Mouse (Mus musculus) liver, embryonic 13.5 days (tissue): ENCODE results near the gene Grk3. TPM values are rescaled to one million over a fixed set of nuclear protein-coding genes. Genes with fewer than 3 reads are reported as not detected.

ENCODE experiments used
- ATAC-seq: fragments of 200-750 bp; cut with Nextera tagmentation; 2 replicates; pipeline ENCODE4 v1.8.0; 2017; ENCODE audit warnings: low read depth, mild to moderate bottlenecking, moderate number of reproducible peaks, moderate library complexity
- DNase-seq: peaks from one replicate; pipeline ENCODE4 v3.0.0; 2022
- H3K27ac ChIP-seq: fragments of 300-500 bp; sonication (generic); 2 replicates; pipeline ENCODE4 v1.5.1; 2015; ENCODE audit warnings: moderate library complexity, mild to moderate bottlenecking, inconsistent platforms
- H3K27me3 ChIP-seq: fragments of 300-500 bp; sonication (generic); 2 replicates; pipeline ENCODE4 v1.6.1; 2015; ENCODE audit warnings: mild to moderate bottlenecking, inconsistent platforms
- H3K36me3 ChIP-seq: fragments of 300-500 bp; sonication (generic); 2 replicates; pipeline ENCODE4 v1.6.1; 2015; ENCODE audit warnings: mild to moderate bottlenecking, inconsistent platforms
- H3K4me1 ChIP-seq: fragments of 300-500 bp; sonication (generic); replicated peaks from 2 replicates; pipeline ENCODE4 v1.6.1; 2015; ENCODE audit warnings: inconsistent platforms
- H3K4me2 ChIP-seq: fragments of 300-500 bp; sonication (generic); 2 replicates; pipeline ENCODE4 v1.6.1; 2015; ENCODE audit warnings: inconsistent platforms, mild to moderate bottlenecking, moderate library complexity
- H3K4me3 ChIP-seq: fragments of 300-500 bp; sonication (generic); replicated peaks from 2 replicates; pipeline ENCODE4 v1.5.1; 2015; ENCODE audit warnings: mild to moderate bottlenecking, inconsistent platforms
- H3K9ac ChIP-seq: fragments of 300-500 bp; sonication (generic); 2 replicates; pipeline ENCODE4 v1.6.1; 2015; ENCODE audit warnings: mild to moderate bottlenecking, inconsistent platforms
- H3K9me3 ChIP-seq: fragments of 300-500 bp; sonication (generic); replicated peaks from 2 replicates; pipeline ENCODE4 v1.6.1; 2016; ENCODE audit warnings: inconsistent platforms
- whole genome bisulfite sequencing: fragments of 180-500 bp; shearing (Covaris S2); methylation state at CpG from one replicate; pipeline ENCODE4 v1.1.7; 2015; ENCODE audit not compliant: insufficient replicate concordance; 5-methylcytosine and 5-hydroxymethylcytosine counted together
- polyA plus RNA-seq: library from polyadenylated mRNA; unstranded; fragments of >200 nt; fragmentation: Nextera tagmentation; extraction: Ambion mirVana; gene quantifications from 2 replicates; pipeline ENCODE4 v1.2.1, GENCODE M21; 2015

Gene Grk3
- polyA plus RNA-seq, 1 experiment from 2014 or later = 1.7 TPM

GRCm38 (mm10) chr5:112963495-112963894 is 52.1 kb downstream of the Grk3 start:
- 50% methylated on average over 4 of the region's 4 CpGs for WGBS
- ATAC-seq (no peak), DNase-seq (no peak)
- H3K9me3 ChIP-seq = no peaks in the 10 kb centered on the region
- no peak overlapping the region for H3K9ac ChIP-seq
- H3K4me2 ChIP-seq = no peak overlapping the region
- no peaks in the 10 kb centered on the region for H3K36me3 ChIP-seq
- no peak overlapping the region for H3K27ac ChIP-seq
- H3K4me1 ChIP-seq = no peaks in the 10 kb centered on the region; the same call in 1 of the 2 replicates
- H3K4me3 ChIP-seq = no peak overlapping the region
- H3K27me3 ChIP-seq = no peaks in the 10 kb centered on the region

- no peak for DNase-seq
- Histone ChIP-seq H3K27me3 (no peaks in the 10 kb centered on the region), H3K4me1 (peaks cover 2% of the 10 kb centered on the region), H3K9me3 (no peaks in the 10 kb centered on the region), H3K4me2 (no peak overlapping the region), H3K27ac (no peak overlapping the region), H3K4me3 (no peak overlapping the region), H3K9ac (no peak overlapping the region), H3K36me3 (no peaks in the 10 kb centered on the region)
- ATAC-seq = no peak
- 62% methylated on average over 6 of the region's 6 CpGs for WGBS
Observed at GRCm38 (mm10) chr5:112962166-112962565, 53.4 kb downstream of the Grk3 start.

GRCm38 (mm10) chr5:112960911-112961310 is 54.7 kb downstream of the Grk3 start:
- H3K9me3 ChIP-seq = no peaks in the 10 kb centered on the region
- WGBS = 44% methylated on average over 3 of the region's 3 CpGs
- H3K4me1 ChIP-seq = peaks cover 4% of the 10 kb centered on the region
- H3K27me3 ChIP-seq = no peaks in the 10 kb centered on the region
- no peak overlapping the region for H3K4me3 ChIP-seq
- ATAC-seq (no peak), DNase-seq (no peak)
- no peak overlapping the region for H3K27ac ChIP-seq
- no peak overlapping the region for H3K4me2 ChIP-seq
- no peaks in the 10 kb centered on the region for H3K36me3 ChIP-seq
- H3K9ac ChIP-seq = no peak overlapping the region

- H3K4me2 ChIP-seq = no peak overlapping the region
- DNase-seq (no peak), ATAC-seq (peak; percentile 41; the same call in 1 of the 2 replicates)
- WGBS = 59% methylated on average over 5 of the region's 5 CpGs
- H3K4me1 ChIP-seq = peaks cover 4% of the 10 kb centered on the region
- no peak overlapping the region for H3K9ac ChIP-seq
- no peak overlapping the region for H3K4me3 ChIP-seq
- no peaks in the 10 kb centered on the region for H3K9me3 ChIP-seq
- H3K27ac ChIP-seq = no peak overlapping the region
- H3K36me3 ChIP-seq = no peaks in the 10 kb centered on the region
- H3K27me3 ChIP-seq = no peaks in the 10 kb centered on the region
Observed at GRCm38 (mm10) chr5:112958293-112958692, 57.3 kb downstream of the Grk3 start.

- no peak overlapping the region for H3K4me2 ChIP-seq
- ATAC-seq = no peak
- WGBS = 62% methylated on average over 12 of the region's 12 CpGs
Observed at GRCm38 (mm10) chr5:112956841-112957240, 58.8 kb downstream of the Grk3 start.

GRCm38 (mm10) chr5:112956368-112956767 is 59.2 kb downstream of the Grk3 start:
- Histone ChIP-seq H3K27me3 (no peaks in the 10 kb centered on the region), H3K4me3 (no peak overlapping the region), H3K9ac (no peak overlapping the region), H3K9me3 (no peaks in the 10 kb centered on the region), H3K36me3 (no peaks in the 10 kb centered on the region), H3K27ac (no peak overlapping the region), H3K4me1 (peaks cover 4% of the 10 kb centered on the region), H3K4me2 (no peak overlapping the region)
- peak; percentile 57 for ATAC-seq
- WGBS = 66% methylated on average over 8 of the region's 8 CpGs
- DNase-seq = no peak

More at GRCm38 (mm10) chr5:112956841-112957240, 58.8 kb downstream of the Grk3 start:
- Histone ChIP-seq H3K9me3 (no peaks in the 10 kb centered on the region), H3K27me3 (no peaks in the 10 kb centered on the region), H3K4me3 (no peak overlapping the region), H3K9ac (no peak overlapping the region), H3K27ac (no peak overlapping the region), H3K36me3 (no peaks in the 10 kb centered on the region), H3K4me1 (peaks cover 4% of the 10 kb centered on the region)
- DNase-seq = no peak

GRCm38 (mm10) chr5:112950847-112951246 is 64.7 kb downstream of the Grk3 start:
- Histone ChIP-seq H3K4me3 (no peak overlapping the region), H3K4me1 (no peaks in the 10 kb centered on the region), H3K4me2 (no peak overlapping the region), H3K36me3 (no peaks in the 10 kb centered on the region), H3K9ac (no peak overlapping the region), H3K27me3 (no peaks in the 10 kb centered on the region), H3K27ac (no peak overlapping the region), H3K9me3 (no peaks in the 10 kb centered on the region)
- DNase-seq (no peak), ATAC-seq (no peak)
- 54% methylated on average over 3 of the region's 3 CpGs for WGBS

GRCm38 (mm10) chr5:112945925-112946324 is 69.7 kb downstream of the Grk3 start:
- Histone ChIP-seq H3K9ac (no peak overlapping the region), H3K4me2 (no peak overlapping the region), H3K27ac (no peak overlapping the region), H3K4me3 (no peak overlapping the region), H3K9me3 (no peaks in the 10 kb centered on the region), H3K36me3 (no peaks in the 10 kb centered on the region), H3K27me3 (no peaks in the 10 kb centered on the region), H3K4me1 (no peaks in the 10 kb centered on the region)
- no peak for DNase-seq
- 66% methylated on average over 7 of the region's 7 CpGs for WGBS
- ATAC-seq = no peak

GRCm38 (mm10) chr5:112942244-112942643 is 73.3 kb downstream of the Grk3 start:
- H3K27me3 ChIP-seq = no peaks in the 10 kb centered on the region
- no peak for ATAC-seq

GRCm38 (mm10) chr5:112941001-112941400 is 74.6 kb downstream of the Grk3 start:
- 80% methylated on average over 12 of the region's 12 CpGs for WGBS
- no peak for DNase-seq

More at GRCm38 (mm10) chr5:112942244-112942643, 73.3 kb downstream of the Grk3 start:
- H3K4me3 ChIP-seq = no peak overlapping the region
- no peaks in the 10 kb centered on the region for H3K36me3 ChIP-seq
- H3K27ac ChIP-seq = no peak overlapping the region
- DNase-seq = no peak
- no peaks in the 10 kb centered on the region for H3K4me1 ChIP-seq
- no peak overlapping the region for H3K4me2 ChIP-seq
- 54% methylated on average over 7 of the region's 7 CpGs for whole genome bisulfite sequencing
- no peak overlapping the region for H3K9ac ChIP-seq
- H3K9me3 ChIP-seq = no peaks in the 10 kb centered on the region

GRCm38 (mm10) chr5:112936632-112937031 is 79.0 kb downstream of the Grk3 start:
- H3K9ac ChIP-seq = no peak overlapping the region
- H3K9me3 ChIP-seq = no peaks in the 10 kb centered on the region
- no peaks in the 10 kb centered on the region for H3K27me3 ChIP-seq
- ATAC-seq (no peak), DNase-seq (no peak)
- H3K36me3 ChIP-seq = no peaks in the 10 kb centered on the region
- no peaks in the 10 kb centered on the region for H3K4me1 ChIP-seq
- H3K27ac ChIP-seq = no peak overlapping the region
- H3K4me3 ChIP-seq = no peak overlapping the region
- WGBS = 68% methylated on average over 10 of the region's 10 CpGs
- H3K4me2 ChIP-seq = no peak overlapping the region

More at GRCm38 (mm10) chr5:112941001-112941400, 74.6 kb downstream of the Grk3 start:
- no peak for ATAC-seq
- Histone ChIP-seq H3K27me3 (no peaks in the 10 kb centered on the region), H3K4me3 (no peak overlapping the region), H3K9ac (no peak overlapping the region), H3K36me3 (no peaks in the 10 kb centered on the region), H3K27ac (no peak overlapping the region), H3K4me2 (no peak overlapping the region), H3K4me1 (no peaks in the 10 kb centered on the region), H3K9me3 (no peaks in the 10 kb centered on the region)

GRCm38 (mm10) chr5:112935436-112935835 is 80.2 kb downstream of the Grk3 start:
- H3K4me2 ChIP-seq = no peak overlapping the region
- no peak overlapping the region for H3K9ac ChIP-seq
- no peak overlapping the region for H3K4me3 ChIP-seq
- H3K36me3 ChIP-seq = no peaks in the 10 kb centered on the region
- WGBS = 80% methylated on average over 8 of the region's 8 CpGs
- no peak for DNase-seq
- H3K27me3 ChIP-seq = no peaks in the 10 kb centered on the region
- H3K4me1 ChIP-seq = no peaks in the 10 kb centered on the region
- H3K27ac ChIP-seq = no peak overlapping the region
- ATAC-seq = no peak
- no peaks in the 10 kb centered on the region for H3K9me3 ChIP-seq
